Mouse (Mus musculus): ENCODE data around the gene Srcin1.

Gene Srcin1

DNA sequence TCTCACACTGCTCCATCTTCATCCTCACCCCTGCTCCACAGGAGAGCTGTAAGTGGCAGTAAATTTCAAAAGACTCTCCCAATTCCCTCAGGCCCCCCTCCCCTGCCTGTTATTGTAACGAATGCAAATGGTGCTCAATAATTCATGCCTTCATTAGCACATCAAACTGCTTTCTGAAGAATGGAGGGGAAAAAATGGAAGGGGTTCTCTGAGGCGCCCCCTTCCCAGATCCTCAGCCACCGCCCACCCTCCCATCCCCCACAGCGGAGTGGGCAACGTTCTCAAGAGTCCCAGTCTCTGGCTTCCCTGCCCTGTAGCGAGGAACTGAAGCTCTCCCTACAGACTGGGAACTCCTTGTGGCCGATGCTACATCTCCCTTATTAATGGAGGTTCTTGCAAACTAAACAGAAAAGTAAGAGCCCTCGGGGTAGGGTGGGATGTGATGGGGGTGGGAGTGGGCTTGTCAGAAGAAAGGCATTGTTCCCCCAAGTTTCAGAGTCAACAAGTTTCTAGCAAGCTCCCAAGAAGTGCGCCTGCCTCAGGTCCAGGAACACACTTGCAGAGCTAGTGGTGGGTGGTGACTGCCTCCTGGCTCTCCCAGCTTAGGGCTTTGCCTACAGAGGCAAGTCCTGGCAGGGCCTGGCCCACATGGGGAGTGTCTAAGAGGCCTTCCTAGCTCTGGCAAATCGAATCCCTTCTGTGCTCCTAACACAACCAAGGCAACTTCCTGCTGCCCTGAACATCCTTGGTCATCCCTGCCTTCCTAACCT lies 3.3 kb upstream of the Srcin1 start:
- no peak for DNase-seq (ENCODE audit: low read depth, low spot score)

DNA sequence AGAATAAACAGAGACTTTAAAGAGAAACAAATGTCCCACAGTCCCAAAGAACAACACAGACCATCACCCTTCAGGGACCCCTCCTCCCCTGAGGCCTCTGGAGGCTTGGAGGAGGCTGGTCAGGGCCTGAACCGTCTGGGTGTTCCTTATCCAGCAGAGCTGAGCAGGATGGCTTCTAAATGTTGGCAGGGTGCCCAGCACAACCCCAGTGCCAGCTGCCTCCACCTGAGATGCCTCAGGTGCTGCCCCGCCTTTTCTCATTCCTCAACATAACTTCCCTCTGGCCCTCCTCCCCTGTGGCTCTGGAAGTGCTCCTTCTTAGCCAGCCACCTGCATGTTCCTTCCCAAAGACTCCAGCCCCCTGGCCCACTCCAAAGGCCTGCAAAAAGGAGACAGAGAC lies 2.3 kb upstream of the Srcin1 start:
- no peak for DNase-seq (ENCODE audit: low read depth, low spot score)

DNA sequence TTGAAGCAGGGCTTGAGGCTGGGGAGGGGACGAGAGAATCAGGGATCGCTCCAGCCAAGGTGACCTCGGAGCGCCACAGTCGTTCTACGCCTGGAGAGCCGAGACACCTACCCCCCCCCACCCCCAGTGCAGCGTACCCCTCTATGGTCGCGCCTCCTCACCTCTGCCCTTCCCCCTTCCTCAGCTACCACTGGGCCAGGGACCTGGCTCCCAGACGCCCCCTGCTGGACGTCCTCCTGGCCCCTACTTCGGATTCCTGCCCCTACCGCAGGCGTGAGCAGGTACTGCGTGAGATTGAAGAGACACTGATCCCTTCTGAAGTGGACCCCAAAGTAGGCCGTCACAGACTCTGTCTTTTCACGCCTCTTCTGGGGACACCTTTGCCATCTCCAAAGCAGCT lies 348 bp downstream of the Srcin1 start:
- DNase-seq (ENCODE audit: low read depth, low spot score): no peak

DNA sequence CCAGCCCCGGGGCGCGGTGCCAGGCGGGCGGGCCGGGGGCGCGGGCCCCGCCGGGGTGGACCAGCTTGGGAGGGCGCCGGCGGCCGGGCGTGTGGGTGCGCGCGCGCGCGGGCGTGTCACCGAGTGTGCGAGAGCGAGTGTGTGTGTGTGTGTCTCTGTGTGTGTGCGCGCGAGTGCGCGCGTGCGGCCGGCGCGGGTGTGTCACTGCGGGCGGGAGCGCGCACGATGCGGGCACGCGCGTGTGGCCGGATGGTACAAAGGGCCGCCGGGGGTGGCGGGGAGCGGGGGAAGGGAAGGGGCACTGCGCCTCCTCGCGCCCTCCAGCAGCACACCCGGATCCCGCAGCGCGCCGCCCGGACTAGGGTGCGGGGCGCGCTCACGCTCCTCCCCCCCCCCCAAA lies 911 bp downstream of the Srcin1 start:
- no peak for DNase-seq (ENCODE audit: low read depth, low spot score)

DNA sequence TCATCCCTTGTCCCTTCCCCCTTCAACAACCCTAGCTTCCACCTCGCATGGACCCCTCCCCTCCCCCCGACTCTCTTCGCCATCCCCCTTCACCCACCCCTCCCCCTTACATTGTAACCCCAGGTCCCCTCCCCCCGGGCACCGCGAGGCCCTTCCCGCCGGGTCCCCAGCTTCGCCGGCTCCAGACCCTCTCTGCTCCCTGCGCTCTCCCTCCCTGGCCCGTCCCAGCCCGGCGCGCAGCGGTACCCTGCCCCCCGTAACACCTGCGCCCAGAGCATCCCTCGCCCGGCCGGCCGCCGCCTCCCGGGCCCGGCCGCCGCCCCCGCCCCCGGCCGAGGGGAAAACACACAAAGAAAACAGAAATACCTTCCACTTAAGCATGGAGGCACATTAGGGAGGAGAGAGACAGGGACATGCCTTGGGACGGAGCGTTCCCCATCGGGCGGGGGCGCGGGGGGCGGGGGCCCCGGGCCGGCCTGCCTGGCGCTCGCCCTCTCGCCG lies 1.4 kb downstream of the Srcin1 start:
- DNase-seq (ENCODE audit: low read depth, low spot score): no peak

DNA sequence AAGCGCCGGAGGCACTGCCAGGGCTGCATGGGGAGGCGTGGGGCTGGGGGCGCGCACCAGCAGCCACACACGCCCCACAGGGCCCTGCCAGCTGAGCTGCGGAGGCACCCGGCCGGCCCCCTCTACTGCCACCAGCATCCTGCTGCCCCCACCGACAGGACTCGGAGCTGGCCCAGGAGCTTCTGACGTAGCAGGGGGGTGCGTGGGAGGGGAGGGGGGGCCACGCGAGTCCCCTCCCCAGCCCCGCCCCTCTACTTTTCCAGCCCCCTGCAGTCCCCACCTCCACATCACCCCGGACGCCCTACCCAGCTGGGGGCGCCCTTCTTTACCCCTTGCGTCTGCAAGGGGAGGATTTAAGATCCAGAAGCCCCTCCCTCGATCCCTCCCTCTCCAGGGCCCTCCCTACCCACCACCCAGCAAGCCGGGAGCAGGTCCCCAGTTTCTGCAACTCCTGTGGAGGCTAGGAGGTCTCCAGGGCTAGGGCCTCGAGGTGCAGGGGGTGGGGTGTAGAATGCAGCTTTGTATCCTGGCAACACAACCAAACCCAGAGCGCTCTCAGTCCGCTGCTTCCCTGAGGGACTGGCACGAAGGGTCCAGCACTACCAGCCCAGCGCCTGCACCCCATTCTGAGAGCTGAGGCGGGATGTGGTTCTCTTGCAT lies 2.0 kb downstream of the Srcin1 start:
- DNase-seq (ENCODE audit: low read depth, low spot score): no peak

DNA sequence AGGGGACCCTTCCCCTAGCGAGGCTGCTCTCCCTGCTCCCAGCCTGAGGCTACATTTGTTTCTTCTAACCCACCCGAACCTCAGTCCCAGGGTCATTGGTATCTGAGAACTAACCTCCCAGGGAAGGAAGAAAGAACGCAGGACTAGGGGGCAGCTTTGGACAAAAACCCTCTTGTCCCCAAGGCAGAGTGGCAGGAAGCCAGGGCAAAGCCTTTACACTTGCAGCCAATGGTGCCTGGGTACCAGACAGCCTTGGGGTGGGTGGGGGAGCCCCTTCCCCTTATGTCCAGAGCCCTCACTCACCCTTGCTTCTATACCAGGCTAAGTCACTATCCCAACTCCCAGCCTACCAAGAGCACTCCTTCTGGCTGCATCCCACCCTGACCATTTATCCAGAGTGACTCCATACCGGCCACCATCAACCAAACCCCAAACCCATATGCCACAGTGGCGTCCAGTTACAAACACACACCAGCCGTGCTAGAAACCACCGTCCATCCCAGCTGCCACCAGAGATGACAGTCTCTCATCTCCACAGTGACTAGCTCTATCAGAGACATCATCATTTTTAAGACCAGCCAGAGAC lies 3.0 kb downstream of the Srcin1 start:
- DNase-seq (ENCODE audit: low read depth, low spot score): no peak

DNA sequence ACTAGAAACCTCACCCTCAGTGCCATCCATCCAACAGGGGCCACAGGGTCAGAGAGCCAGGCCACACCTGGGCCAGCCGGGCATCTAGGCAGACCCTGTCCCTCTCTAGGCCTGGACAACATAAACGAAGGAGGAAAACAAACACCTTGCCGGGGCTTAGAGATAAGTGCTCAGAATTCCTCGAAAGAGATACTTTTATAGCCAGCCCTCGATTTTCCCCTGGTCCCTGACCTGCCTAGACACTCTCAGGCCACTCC lies 4.0 kb downstream of the Srcin1 start:
- DNase-seq (ENCODE audit: low read depth, low spot score): no peak

DNA sequence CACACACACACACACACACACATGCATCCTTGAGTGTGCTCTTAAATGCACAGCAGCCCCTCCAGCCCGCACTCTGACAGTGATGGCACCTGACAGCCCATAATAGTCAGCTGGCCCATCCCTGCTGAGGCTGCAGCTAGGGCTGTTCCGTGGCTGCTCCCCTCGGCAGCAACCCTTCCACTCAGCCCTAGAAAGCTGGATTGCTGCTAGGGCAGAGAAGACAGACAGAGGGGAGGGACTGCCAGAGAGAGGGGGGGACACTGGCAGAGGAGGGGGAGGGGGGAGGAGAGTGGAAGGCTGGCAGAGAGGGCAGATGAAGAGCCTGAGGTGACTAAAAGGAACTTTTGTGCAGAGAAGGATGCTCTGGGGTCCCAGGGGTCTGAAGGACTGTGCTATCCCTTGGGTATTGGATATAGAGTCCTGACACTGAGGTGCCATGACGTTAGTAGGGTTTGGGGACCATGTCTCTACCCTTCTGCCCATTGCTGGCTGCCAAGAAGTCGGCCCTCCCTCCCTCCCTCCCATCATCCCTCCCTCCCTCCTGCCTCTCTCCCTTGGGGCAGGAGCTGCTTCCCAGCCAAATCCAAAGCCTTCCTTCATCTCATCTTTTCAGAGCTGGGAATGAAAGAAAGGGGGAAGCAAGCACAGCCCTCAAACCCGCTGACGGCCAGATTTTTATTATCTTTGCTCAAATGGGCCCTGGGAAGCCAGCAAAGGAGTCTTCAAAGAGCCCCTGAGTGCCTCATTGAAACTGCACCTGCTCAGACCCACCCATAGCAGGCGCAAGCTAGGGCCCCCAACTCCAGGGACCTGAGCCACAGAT lies 4.5 kb downstream of the Srcin1 start:
- no peak for DNase-seq (ENCODE audit: low read depth, low spot score)

DNA sequence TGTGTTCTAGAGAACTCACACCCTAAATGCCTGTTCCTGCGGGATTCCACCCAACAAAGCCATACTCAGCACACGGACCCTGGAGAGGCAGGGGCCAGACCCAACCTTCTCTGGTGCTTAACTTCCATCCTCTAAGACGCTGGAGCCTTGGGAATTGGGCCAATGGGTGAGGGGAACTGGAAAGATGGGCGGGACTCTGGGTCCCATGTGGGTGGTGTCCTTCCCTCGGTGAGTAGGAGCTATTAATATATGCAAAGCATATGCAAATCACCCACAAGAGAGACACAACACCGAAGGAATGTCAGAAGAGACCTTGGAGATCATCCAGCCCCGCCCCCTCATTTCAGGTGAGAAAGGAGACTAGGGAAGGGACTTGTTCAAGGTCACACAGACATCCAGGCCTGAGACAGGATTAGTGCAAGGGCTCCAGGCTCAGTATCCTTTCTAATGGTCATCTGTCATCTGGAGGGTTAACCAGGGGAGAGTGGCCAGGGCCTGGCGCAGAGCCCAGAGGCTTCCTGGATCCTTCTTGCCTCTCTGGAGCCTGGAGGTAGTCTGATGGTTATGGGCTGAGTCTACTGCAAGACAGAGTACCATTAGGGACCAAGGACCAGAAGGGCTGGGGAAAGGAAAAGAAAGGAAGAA lies 5.4 kb downstream of the Srcin1 start:
- no peak for DNase-seq (ENCODE audit: low read depth, low spot score)

DNA sequence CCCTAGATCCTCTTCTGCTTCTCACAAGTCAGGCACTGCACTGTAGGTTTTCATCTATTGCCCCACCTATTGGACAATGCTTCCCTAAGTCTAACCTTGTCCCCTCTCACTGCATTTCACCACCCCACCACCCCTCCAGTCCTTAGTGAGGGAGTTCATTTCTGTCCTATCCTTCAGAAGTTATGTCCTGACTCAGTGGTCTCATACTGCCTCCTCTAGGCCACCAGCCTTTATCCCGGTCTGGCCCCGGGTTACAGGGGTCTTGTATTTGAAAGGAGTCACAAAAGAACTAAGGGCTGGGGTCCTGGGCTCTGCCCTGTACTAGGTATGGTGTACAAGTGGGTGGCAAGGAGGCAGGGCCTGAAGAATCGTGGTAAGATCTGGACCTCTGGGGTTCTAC lies 6.2 kb downstream of the Srcin1 start:
- no peak for DNase-seq (ENCODE audit: low read depth, low spot score)

DNA sequence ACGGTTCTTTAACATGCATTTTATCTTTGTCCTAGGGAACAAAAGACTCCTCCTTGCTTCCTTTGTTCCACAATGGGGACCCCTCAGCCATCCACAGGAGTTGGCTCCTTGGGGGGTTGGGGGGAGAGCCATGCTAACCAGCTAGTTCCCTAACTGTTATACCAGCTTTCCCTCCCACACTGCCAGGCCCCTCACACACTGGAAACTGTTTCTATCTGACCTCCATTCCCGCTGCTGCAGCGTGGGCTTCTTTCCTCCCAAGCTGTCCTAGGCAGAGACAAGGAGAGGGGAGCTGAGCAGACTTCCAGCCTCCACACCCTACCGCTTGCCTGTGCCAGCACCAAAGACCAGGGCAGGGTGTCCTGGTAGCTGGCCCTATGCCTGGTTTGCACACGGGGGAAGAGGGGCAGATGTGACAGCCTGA lies 6.7 kb downstream of the Srcin1 start:
- no peak for DNase-seq (ENCODE audit: low read depth, low spot score)

DNA sequence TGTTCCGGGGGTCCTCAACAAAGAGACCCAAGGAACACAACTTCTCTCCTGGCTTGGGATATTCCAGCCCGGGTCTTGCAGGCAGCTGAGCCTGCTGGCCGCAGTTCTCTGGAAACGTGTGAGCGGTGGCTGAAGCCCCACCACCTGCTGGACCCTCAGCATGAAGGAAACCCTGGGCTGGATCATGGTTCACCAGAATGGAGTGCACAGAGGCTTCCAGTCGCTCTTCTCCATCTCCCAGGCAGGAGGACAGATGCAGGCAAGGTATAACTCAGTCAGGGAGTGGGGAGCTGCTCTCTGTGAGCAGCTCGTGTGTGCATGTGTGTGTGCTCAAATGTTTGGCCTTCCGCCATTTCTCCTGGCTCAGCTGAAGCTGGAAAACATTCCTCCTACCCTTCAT lies 7.3 kb downstream of the Srcin1 start:
- no peak for DNase-seq (ENCODE audit: low read depth, low spot score)

DNA sequence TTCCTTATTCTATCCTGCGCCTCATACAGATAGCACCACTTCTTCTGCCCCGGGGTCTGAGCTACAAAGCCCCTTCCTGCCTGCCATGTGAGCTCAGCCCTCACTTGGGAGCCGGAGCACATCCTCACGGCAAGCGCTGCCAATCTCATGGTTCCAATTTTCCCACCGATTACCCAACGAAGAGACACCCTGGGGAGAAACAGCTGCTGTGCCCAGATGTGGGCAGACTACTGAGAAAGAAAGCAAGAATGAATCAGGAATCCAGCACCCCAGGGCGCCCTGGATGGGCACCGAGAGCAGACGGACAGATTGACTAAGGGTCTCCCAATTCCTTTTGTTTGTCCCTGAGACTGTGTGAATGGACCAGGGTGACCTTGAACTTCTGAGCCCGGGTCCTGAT lies 8.5 kb downstream of the Srcin1 start:
- no peak for DNase-seq (ENCODE audit: low read depth, low spot score)

DNA sequence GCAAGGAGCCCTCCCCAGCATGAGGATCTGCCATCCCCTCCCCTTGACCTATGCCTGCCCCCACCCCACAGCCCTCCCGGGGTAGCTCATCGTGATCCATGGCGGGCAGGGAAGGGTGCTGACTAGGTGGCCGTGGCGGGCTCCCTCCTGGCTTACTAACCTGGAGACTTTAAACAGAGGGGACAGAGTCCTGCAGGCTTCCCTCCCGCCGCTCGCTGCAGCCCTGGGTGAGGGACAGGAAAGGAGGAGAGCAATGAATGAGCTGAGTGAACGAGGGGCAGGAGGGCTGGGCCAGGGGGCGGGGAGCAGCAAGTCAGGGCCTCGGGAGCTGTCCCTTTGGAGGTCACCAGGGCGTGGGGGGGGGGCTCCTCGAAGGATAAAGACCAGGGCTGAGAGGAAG lies 9.4 kb downstream of the Srcin1 start:
- no peak for DNase-seq (ENCODE audit: low read depth, low spot score)

DNA sequence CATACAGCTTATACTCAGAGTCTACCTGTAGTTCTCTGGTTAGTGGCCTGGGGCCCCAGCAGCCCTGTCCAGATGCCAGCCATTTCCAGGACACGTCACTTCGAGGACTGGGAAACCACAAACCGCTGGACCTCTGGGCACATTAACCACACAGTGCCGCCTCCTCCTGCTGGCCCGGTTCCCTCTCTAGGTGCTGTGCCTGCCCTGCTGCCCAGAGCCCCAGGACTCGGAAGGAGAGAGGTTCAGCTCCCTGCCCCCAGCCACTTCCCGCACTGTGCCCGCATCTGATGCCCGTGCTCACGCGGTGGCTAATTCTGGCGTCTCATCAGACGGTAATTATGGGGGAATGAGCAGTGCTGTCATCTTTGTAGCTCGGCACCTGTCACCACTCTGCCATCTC lies 12.3 kb downstream of the Srcin1 start:
- no peak for DNase-seq (ENCODE audit: low read depth, low spot score)

DNA sequence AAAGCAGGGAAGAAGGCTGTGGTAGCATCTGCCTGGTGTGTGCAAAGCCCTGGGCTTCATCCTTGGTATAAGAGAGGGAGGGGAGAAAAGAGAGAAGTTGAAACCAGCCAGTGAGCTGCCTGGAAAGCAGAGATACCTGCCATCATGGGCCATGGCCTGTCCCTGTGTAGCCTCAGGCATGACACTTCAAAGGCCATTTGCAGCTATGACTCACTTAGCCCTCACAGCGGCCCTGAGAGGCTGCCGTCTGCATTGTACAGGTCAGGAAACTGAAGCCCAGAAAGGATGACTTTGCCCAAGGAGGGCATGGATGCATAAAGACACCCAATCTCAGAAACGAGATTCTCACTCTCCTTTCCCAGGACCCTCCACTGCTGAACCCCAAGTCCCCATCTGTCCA lies 13.4 kb downstream of the Srcin1 start:
- DNase-seq (ENCODE audit: low read depth, low spot score): no peak

DNA sequence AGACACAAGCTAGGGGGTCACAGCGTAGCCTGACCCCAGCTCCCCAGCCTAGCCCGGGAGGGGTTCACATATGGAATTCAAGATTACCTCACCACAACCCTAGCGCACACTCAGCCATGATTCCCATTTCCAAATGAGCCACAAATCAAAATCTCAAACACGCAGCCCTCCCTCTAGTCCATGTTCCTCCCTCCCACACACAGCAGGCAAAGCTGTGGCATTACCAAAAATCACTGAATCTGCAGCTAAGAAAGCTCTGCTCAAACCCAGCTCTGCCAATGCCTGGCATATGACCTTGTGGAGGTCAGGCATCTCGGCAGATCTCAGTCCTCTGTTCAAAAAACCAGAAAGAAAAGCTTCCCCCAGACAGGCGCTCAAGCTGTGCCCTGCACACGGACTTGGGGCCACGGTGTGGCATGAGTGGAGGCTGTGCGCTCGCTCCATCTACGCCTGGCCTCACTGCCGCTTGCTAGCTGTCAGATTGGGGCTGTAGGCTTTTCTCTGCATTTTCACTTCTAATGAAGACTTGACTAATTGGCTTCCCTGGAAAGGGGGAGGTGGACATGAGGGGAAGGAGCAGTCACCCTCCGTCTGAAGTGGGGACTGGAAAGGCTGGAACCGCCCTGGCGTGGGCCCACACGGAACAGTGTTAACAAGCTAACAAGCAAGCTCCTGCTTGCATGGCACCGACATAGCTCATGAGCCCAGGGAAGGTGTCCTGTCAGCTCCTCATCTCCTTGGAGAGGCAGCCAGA lies 15.6 kb downstream of the Srcin1 start:
- no peak for DNase-seq (ENCODE audit: low read depth, low spot score)

DNA sequence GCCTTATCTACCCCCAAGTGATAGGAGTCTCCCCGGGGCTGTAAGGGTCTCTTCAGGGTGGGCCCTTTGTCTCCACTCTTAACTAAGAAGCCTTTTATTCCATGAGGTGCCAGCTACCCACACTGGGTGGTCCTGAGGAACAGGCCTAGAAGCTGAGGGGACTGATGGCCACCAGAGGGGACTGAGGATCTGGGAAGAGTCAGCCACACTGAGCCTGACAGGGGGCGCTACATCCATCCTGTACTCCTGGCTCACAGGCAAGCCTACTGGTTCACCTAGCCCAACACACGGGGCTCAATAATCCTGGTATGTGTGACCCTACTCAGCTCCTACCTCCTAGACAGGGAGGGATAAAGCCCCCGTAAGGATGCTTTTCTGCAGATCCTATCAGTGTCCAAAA lies 16.4 kb downstream of the Srcin1 start:
- DNase-seq (ENCODE audit: low read depth, low spot score): no peak

DNA sequence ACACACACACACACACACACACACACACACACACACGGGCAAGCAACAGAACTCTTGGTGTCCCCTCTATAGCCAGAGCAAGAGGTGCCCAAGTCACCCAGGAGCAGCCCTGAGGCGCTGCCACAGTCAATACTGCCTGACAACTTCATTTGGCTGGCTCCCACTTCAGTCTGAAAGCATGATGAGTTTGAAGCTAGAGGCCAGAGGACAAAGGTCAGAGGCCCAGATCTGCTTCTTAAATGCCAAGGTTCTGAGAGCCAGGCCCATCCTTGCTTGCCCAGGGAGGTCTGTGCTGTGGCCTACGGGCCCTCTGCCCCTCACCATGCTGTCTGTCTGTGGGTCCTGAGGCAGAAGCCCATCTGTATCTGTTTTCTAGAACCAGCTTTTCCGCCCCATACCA lies 18.1 kb downstream of the Srcin1 start:
- no peak for DNase-seq (ENCODE audit: low read depth, low spot score)

All from brain, embryonic 18.5 days (tissue).